Comparison of ENCODE assay signal across 33 mouse cellular contexts in genomic region chr12:25382961-25383360, GRCm38 (mm10).
"Had no signal": no experiment of that assay in that cellular context is flagged by ENCODE, and none has a peak within 500 bp of the region (broad histone marks: within the 10 kb centered on the region; RNA-seq: fewer than 3 reads in every experiment).

No protein-coding gene starts in this region.

- ATAC-seq: hindbrain, embryonic 16.5 days; hindbrain, postnatal 0 days; inflammation-experienced regulatory T-cells, adult 6 months had no signal

- H3K27ac ChIP-seq: heart, embryonic 10.5 days; heart, embryonic 13.5 days; heart, embryonic 15.5 days; hindbrain, embryonic 10.5 days; hindbrain, embryonic 12.5 days; hindbrain, embryonic 13.5 days; hindbrain, embryonic 14.5 days; hindbrain, embryonic 15.5 days; hindbrain, postnatal 0 days; kidney, embryonic 15.5 days; kidney, postnatal 0 days; layer of hippocampus, adult 2 months; left cerebral cortex, adult 2 months had no signal

- DNase-seq: heart, postnatal 10 days; heart, postnatal 14 days; heart, postnatal 36 days; heart, postnatal 4 days; kidney, adult 11 months; kidney, adult 18-20 months; kidney, adult 2 months; kidney, adult 8-10 months; kidney, adult 9 months; kidney, postnatal 10 days; kidney, postnatal 14 days; kidney, postnatal 25 days; kidney, postnatal 36 days; kidney, postnatal 4 days; layer of hippocampus, adult 9-11 months; layer of hippocampus, postnatal 36 days had no signal

- H3K4me1 ChIP-seq: heart, embryonic 12.5 days; heart, embryonic 13.5 days; heart, embryonic 15.5 days had no signal

- H3K27me3 ChIP-seq: heart, embryonic 12.5 days; heart, embryonic 13.5 days; heart, embryonic 15.5 days; hindbrain, embryonic 12.5 days; hindbrain, embryonic 13.5 days; hindbrain, embryonic 15.5 days; kidney, embryonic 15.5 days had no signal

- H3K9ac ChIP-seq: heart, embryonic 12.5 days; heart, embryonic 13.5 days; heart, embryonic 15.5 days; hindbrain, embryonic 12.5 days; hindbrain, embryonic 13.5 days; hindbrain, embryonic 14.5 days; hindbrain, embryonic 15.5 days; kidney, embryonic 15.5 days had no signal

- H3K36me3 ChIP-seq: heart, embryonic 10.5 days; heart, embryonic 12.5 days; heart, embryonic 13.5 days; heart, embryonic 15.5 days; hindbrain, embryonic 10.5 days; hindbrain, embryonic 12.5 days; hindbrain, embryonic 13.5 days; hindbrain, embryonic 15.5 days; kidney, embryonic 15.5 days had no signal

- H3K4me3 ChIP-seq: heart, embryonic 10.5 days; heart, embryonic 12.5 days; heart, embryonic 13.5 days; heart, embryonic 15.5 days; hindbrain, embryonic 10.5 days; hindbrain, embryonic 12.5 days; hindbrain, embryonic 13.5 days; hindbrain, embryonic 15.5 days; kidney, embryonic 15.5 days; layer of hippocampus, adult 2 months; left cerebral cortex, adult 2 months had no signal

- H3K9me3 ChIP-seq: heart, embryonic 10.5 days; heart, embryonic 12.5 days; heart, embryonic 13.5 days; heart, embryonic 15.5 days; hindbrain, embryonic 10.5 days; hindbrain, embryonic 12.5 days; hindbrain, embryonic 13.5 days; hindbrain, embryonic 15.5 days; kidney, embryonic 15.5 days had no signal

- H3K4me2 ChIP-seq: heart, embryonic 11.5 days; heart, embryonic 12.5 days; heart, embryonic 13.5 days; heart, embryonic 15.5 days; hindbrain, embryonic 12.5 days; hindbrain, embryonic 13.5 days; hindbrain, embryonic 14.5 days; hindbrain, embryonic 15.5 days; kidney, embryonic 15.5 days had no signal
